16 mouse cellular contexts compared by ENCODE assay signal in the genomic region with DNA sequence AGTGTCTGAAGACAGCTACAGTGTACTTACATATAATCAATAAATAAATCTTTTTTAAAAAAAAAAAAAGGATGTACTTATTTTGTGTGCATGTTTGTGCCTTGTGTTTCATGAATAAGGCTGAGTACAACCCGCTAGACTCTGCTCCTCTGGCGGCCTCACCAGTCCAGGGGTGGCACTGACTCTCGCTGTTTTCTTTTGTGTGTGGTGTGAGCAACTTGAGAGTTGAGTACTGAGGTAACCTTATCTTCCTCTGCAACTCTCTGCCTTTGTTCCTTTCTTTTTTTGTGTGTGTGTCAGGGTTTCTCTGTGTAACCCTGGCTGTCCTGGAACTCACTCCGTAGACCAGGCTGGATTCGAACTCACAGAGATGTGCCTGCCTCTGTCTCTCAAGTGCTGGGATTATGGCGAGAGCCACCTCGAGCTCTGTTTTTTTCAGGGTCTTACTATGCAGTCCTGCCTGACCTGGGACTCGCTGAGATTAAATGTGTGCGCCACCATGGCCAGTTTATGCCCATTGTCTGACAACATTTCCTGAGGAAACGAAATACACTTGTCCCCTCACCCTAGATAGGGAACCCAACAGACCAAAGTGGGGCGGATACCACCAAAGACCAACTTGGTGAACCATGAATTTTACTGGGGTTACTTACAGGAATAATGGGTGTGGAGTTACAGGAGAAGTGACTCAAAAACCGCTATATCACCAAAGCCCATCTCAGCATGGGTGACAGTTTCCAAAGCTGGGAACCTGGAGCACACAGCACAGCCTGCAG. TPM values are rescaled to one million over a fixed set of nuclear protein-coding genes. Genes with fewer than 3 reads are reported as not detected.
DNase-seq lines count a peak whose midpoint lies in the region; ATAC-seq and TF ChIP-seq lines count a peak whose summit lies in the region.
"Had no signal": no experiment of that assay in that cellular context is flagged by ENCODE, and none has a peak within 500 bp of the region (broad histone marks: within the 10 kb centered on the region; RNA-seq: fewer than 3 reads in every experiment).

No protein-coding gene starts in this region.

- no peaks in the 10 kb centered on the region for H3K9me3 ChIP-seq in heart, embryonic 10.5 days
- H3K9me3 ChIP-seq in liver, embryonic 11.5 days (ENCODE audit: control insufficient read depth, low read length): no peaks in the 10 kb centered on the region
- H3K9me3 ChIP-seq in liver, postnatal 0 days (ENCODE audit: low read length): no peaks in the 10 kb centered on the region
- H3K9me3 ChIP-seq: embryonic facial prominence, embryonic 12.5 days; forebrain, embryonic 15.5 days had no signal

- TF ChIP-seq CTCF in liver, postnatal 0 days (IDR thresholded peaks at IDR 0.05; ENCODE audit: low read depth): no peak

- no peak for DNase-seq in heart, embryonic 10.5 days (ENCODE audit: low spot score)
- DNase-seq in heart, adult 9 months (ENCODE audit: low spot score in 2 of 2): no peak
- no peak for DNase-seq in liver, embryonic 11.5 days (ENCODE audit: low spot score)
- DNase-seq in liver, postnatal 0 days: no peak
- DNase-seq in thymus, postnatal 25 days: peak; percentile 32
- no peak for DNase-seq in thymus, postnatal 10 days (ENCODE audit: low spot score in 2 of 2)
- peak; percentile 39 for DNase-seq in thymus, postnatal 4 days
- DNase-seq in frontal cortex, postnatal 14 days (ENCODE audit: low spot score in 2 of 2): no peak
- DNase-seq: cerebellum, adult 9-10 months; gastrocnemius, postnatal 14 days; lung, postnatal 14 days had no signal

- no peak overlapping the region; the same call in 1 of the 2 replicates for H3K4me2 ChIP-seq in liver, embryonic 11.5 days
- no peak overlapping the region for H3K4me2 ChIP-seq in liver, postnatal 0 days (ENCODE audit: low read depth, low read length)
- H3K4me2 ChIP-seq: embryonic facial prominence, embryonic 12.5 days; forebrain, embryonic 15.5 days had no signal

- peaks cover 47% of the 10 kb centered on the region for H3K4me1 ChIP-seq in heart, embryonic 10.5 days
- H3K4me1 ChIP-seq in liver, embryonic 11.5 days (replicated peaks; ENCODE audit: control insufficient read depth, insufficient read depth, low read length): peaks cover 25% of the 10 kb centered on the region
- peaks cover 32% of the 10 kb centered on the region for H3K4me1 ChIP-seq in liver, postnatal 0 days (ENCODE audit: insufficient read depth)

- H3K27ac ChIP-seq in heart, embryonic 10.5 days: peak overlapping the region; percentile 13; the same call in 1 of the 2 replicates
- 0 out of 2 replicates have a peak overlapping the region, but pooled peaks have one; percentile 38 for H3K27ac ChIP-seq in liver, embryonic 11.5 days (ENCODE audit: low read depth, low read length)
- H3K27ac ChIP-seq in liver, postnatal 0 days (ENCODE audit: low read depth): no peak overlapping the region

- no peak for TF ChIP-seq EP300 in liver, postnatal 0 days (IDR thresholded peaks at IDR 0.05; ENCODE audit: low read depth)

- no peak overlapping the region for H3K4me3 ChIP-seq in heart, embryonic 10.5 days
- H3K4me3 ChIP-seq in liver, embryonic 11.5 days (ENCODE audit: low read depth, low read length): no peak overlapping the region
- no peak overlapping the region for H3K4me3 ChIP-seq in liver, postnatal 0 days (ENCODE audit: low read depth, low read length)
- H3K4me3 ChIP-seq: embryonic facial prominence, embryonic 12.5 days; forebrain, embryonic 15.5 days had no signal

- H3K36me3 ChIP-seq in heart, embryonic 10.5 days: 0 out of 2 replicates have a peak, but pooled peaks cover 5% of the 10 kb centered on the region
- H3K36me3 ChIP-seq in liver, embryonic 11.5 days (ENCODE audit: control insufficient read depth, insufficient read depth, low read length): peaks cover 3% of the 10 kb centered on the region; the same call in 1 of the 2 replicates
- no peaks in the 10 kb centered on the region for H3K36me3 ChIP-seq in liver, postnatal 0 days (replicated peaks; ENCODE audit: insufficient read depth, low read length)
- H3K36me3 ChIP-seq: forebrain, embryonic 15.5 days had no signal

- no peak for ATAC-seq in liver, embryonic 11.5 days (replicated peaks; ENCODE audit: low FRiP score)
- no peak for ATAC-seq in liver, postnatal 0 days
- ATAC-seq: forebrain, embryonic 15.5 days; hindbrain, embryonic 16.5 days had no signal

- 78% methylated on average over 12 of the region's 12 CpGs for WGBS in heart, embryonic 10.5 days
- 59% methylated on average over 12 of the region's 12 CpGs for WGBS in liver, embryonic 11.5 days
- 54% methylated on average over 12 of the region's 12 CpGs for WGBS in liver, postnatal 0 days (ENCODE audit: insufficient replicate concordance)

- H3K9ac ChIP-seq in liver, embryonic 11.5 days (ENCODE audit: low read depth, low read length): no peak overlapping the region
- no peak overlapping the region for H3K9ac ChIP-seq in liver, postnatal 0 days (replicated peaks)
- H3K9ac ChIP-seq: embryonic facial prominence, embryonic 12.5 days; forebrain, embryonic 15.5 days had no signal

- no peaks in the 10 kb centered on the region for H3K27me3 ChIP-seq in heart, embryonic 10.5 days (ENCODE audit: insufficient read depth, poor library complexity, severe bottlenecking)
- no peaks in the 10 kb centered on the region for H3K27me3 ChIP-seq in liver, embryonic 11.5 days (replicated peaks; ENCODE audit: control insufficient read depth, insufficient read depth, low read length)
- H3K27me3 ChIP-seq in liver, postnatal 0 days (ENCODE audit: insufficient read depth, low read length): no peaks in the 10 kb centered on the region
- H3K27me3 ChIP-seq: CH12.LX; embryonic facial prominence, embryonic 12.5 days; forebrain, embryonic 15.5 days; Patski had no signal

RNA-seq across cellular contexts. Expression of gene Slc44a2, which starts 11.1 kb away (rescaled TPM):
- 69.2 and 70.4 TPM in 2 replicates for polyA plus RNA-seq in heart, embryonic 10.5 days (2016; fragmentation: Nextera tagmentation; extraction: Ambion mirVana)
- polyA plus RNA-seq in liver, embryonic 11.5 days (2014; fragmentation: Nextera tagmentation; extraction: Ambion mirVana): 57.2 and 61.2 TPM in 2 replicates
- 12.8 and 14.4 TPM in 2 replicates for polyA plus RNA-seq in liver, postnatal 0 days (2015; fragmentation: Nextera tagmentation; extraction: Ambion mirVana)

RNA-seq across cellular contexts. Expression of gene Ap1m2, which starts 19.4 kb away (rescaled TPM):
- polyA plus RNA-seq in heart, embryonic 10.5 days (2016; fragmentation: Nextera tagmentation; extraction: Ambion mirVana): 2.0 and 6.1 TPM in 2 replicates
- 1.2 and 1.6 TPM in 2 replicates for polyA plus RNA-seq in liver, embryonic 11.5 days (2014; fragmentation: Nextera tagmentation; extraction: Ambion mirVana)
- polyA plus RNA-seq in liver, postnatal 0 days (2015; fragmentation: Nextera tagmentation; extraction: Ambion mirVana): 0.32 and 0.54 TPM in 2 replicates
- polyA plus RNA-seq: Patski had no signal

RNA-seq across cellular contexts. Expression of gene Ilf3, which starts 36.1 kb away (rescaled TPM):
- polyA plus RNA-seq in heart, embryonic 10.5 days (2016; fragmentation: Nextera tagmentation; extraction: Ambion mirVana): 166 and 197 TPM in 2 replicates
- polyA plus RNA-seq in liver, embryonic 11.5 days (2014; fragmentation: Nextera tagmentation; extraction: Ambion mirVana): 141 and 149 TPM in 2 replicates
- polyA plus RNA-seq in liver, postnatal 0 days (2015; fragmentation: Nextera tagmentation; extraction: Ambion mirVana): 19.1 and 23.5 TPM in 2 replicates

RNA-seq across cellular contexts. Expression of gene Cdkn2d, which starts 40.3 kb away (rescaled TPM):
- polyA plus RNA-seq in heart, embryonic 10.5 days (2016; fragmentation: Nextera tagmentation; extraction: Ambion mirVana): 69.0 and 93.4 TPM in 2 replicates
- polyA plus RNA-seq in liver, embryonic 11.5 days (2014; fragmentation: Nextera tagmentation; extraction: Ambion mirVana): 48.0 and 48.2 TPM in 2 replicates
- 74.3 and 76.6 TPM in 2 replicates for polyA plus RNA-seq in liver, postnatal 0 days (2015; fragmentation: Nextera tagmentation; extraction: Ambion mirVana)

RNA-seq across cellular contexts. Expression of gene Kri1, which starts 43.8 kb away (rescaled TPM):
- polyA plus RNA-seq in heart, embryonic 10.5 days (2016; fragmentation: Nextera tagmentation; extraction: Ambion mirVana): 14.5 and 21.3 TPM in 2 replicates
- polyA plus RNA-seq in liver, embryonic 11.5 days (2014; fragmentation: Nextera tagmentation; extraction: Ambion mirVana): 19.3 and 24.2 TPM in 2 replicates
- 4.7 and 5.3 TPM in 2 replicates for polyA plus RNA-seq in liver, postnatal 0 days (2015; fragmentation: Nextera tagmentation; extraction: Ambion mirVana)

Comparison
In these comparisons a context has a peak if more than half of its experiments do, and no peak if none do; other contexts are left out.
1. DNase-seq: peak in thymus, postnatal 25 days (single experiment) and thymus, postnatal 4 days (single experiment); none in heart, embryonic 10.5 days (single experiment), heart, adult 9 months (0 of 2), liver, embryonic 11.5 days (single experiment), liver, postnatal 0 days (single experiment), thymus, postnatal 10 days (0 of 2) and frontal cortex, postnatal 14 days (0 of 2).